Mouse (Mus musculus) olfactory bulb, adult 2 months (tissue): ENCODE data around the gene Ppm1h. TPM values are rescaled to one million over a fixed set of nuclear protein-coding genes. Genes with fewer than 3 reads are reported as not detected.

Source experiments
- H3K27ac ChIP-seq: fragments of 200-500 bp; 2 replicates; pipeline ENCODE4 v1.5.1; 2012; ENCODE audit warnings: low read depth, low read length; ENCODE audit not compliant: insufficient read depth
- H3K4me1 ChIP-seq: fragments of 200-500 bp; 2 replicates; pipeline ENCODE4 v1.6.1; 2012; ENCODE audit warnings: low read length; ENCODE audit not compliant: control insufficient read depth, insufficient read depth
- H3K4me3 ChIP-seq: fragments of 200-500 bp; 2 replicates; pipeline ENCODE4 v1.5.1; 2012; ENCODE audit warnings: mild to moderate bottlenecking, low read depth, low read length, moderate library complexity; ENCODE audit not compliant: insufficient read depth
- CTCF ChIP-seq: fragments of 200-500 bp; IDR thresholded peaks from 2 replicates; pipeline ENCODE4 v1.5.1; 2012; ENCODE audit warnings: low read depth, mild to moderate bottlenecking, low read length, moderate library complexity; ENCODE audit not compliant: insufficient read depth
- POLR2A ChIP-seq: fragments of 200-500 bp; IDR thresholded peaks from 2 replicates; pipeline ENCODE4 v1.6.1; 2012; ENCODE audit warnings: mild to moderate bottlenecking, low read depth, low read length, moderate library complexity; ENCODE audit not compliant: insufficient read depth
- WGBS: fragments of 180-500 bp; shearing (Covaris S2); methylation state at CpG from one replicate; pipeline ENCODE4 v1.1.7; 2018; 5-methylcytosine and 5-hydroxymethylcytosine counted together
- polyA plus RNA-seq: library from polyadenylated mRNA; stranded (reverse); fragments of >200 nt; gene quantifications from 2 replicates; pipeline ENCODE4 v1.2.4, GENCODE M21; 2012; ENCODE audit warnings: low replicate concordance; ENCODE audit not compliant: missing spikeins, insufficient read depth, insufficient read length

The Ppm1h gene
- polyA plus RNA-seq, 1 experiment = not detected

DNA sequence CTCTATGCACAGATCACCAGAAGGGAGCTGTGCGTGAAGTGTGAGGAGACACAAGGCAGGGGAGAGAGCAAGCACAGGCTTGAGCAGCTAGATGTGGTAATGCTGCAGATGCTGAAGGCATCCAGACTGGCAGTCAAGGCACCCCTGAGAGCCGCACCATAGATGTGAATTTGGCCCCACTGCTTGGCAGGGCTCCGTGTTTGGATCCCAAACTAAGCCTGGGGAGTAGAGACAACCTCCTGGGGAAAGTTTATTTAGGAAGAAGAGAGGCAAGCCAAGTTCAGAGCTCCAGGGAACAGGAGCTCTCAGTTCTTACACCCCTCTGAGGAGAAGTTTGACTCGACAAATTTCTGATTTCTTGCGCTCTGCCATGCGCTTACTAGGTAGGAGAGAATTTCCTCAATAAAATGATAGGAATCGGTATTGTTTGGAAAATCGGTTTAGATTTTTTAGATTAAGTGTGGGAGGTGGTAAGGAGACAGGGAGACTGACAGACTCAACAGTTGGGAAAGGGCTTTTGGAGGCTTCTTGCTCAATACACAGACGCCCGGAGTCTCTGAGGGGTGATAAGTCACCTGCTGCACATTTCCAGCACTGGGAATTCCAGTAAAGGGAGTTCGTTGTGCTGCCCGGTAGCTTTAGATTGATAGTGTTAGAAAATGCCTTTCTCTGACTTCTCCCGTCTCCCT, 89.8 kb downstream of the Ppm1h start:
- H3K4me3 ChIP-seq = no peak overlapping the region
- 82% methylated on average over 13 of the region's 13 CpGs for WGBS
- TF ChIP-seq POLR2A (no peak), CTCF (no peak)

DNA sequence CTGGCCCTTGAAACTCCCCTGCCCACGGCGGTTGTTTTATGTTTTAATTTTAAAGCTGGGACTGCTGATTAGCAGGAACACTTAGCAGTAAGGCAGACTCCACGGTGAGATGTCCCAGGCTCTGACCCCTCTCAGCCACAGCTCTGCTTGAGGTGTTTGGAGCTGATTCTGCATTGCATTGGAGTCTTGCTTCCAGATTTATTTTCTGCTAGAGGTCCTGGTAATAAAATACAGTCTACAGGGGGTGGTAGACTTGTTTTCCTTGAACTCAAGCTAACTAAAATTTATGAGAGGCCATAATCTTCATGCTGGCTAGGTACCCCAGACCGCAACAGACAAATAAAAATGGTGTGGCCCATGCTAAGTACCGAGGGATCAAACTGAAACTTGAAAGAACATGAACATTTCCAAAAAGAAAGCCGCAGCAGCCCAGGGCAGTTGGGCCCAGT, 90.4 kb downstream of the Ppm1h start:
- Histone ChIP-seq H3K27ac (no peak overlapping the region), H3K4me3 (no peak overlapping the region), H3K4me1 (peaks cover 10% of the 10 kb centered on the region)
- WGBS = 84% methylated on average over 6 of the region's 6 CpGs
- TF ChIP-seq CTCF (no peak), POLR2A (no peak)

More for the DNA sequence above, 89.8 kb downstream of the Ppm1h start:
- Histone ChIP-seq H3K27ac (no peak overlapping the region), H3K4me1 (peaks cover 10% of the 10 kb centered on the region)

DNA sequence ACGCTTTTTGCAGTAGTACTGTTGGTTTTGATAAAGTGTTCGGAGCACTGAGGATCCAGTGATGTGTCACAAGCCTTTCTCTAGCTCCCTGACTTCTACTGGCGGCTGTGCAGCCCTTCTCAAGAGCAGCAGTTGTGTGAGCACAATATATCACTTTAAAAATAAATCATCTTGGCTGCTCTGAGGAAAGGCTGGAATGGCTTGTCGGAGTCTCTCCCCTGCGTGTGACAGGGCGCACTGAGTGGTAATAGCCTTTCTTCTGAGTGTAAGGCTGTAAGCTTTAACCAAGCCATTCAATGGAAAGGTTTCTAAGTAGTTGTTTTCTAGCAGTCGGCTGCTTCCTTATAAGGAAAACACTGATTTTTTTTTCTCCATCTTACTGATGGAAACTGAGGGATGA, 91.8 kb downstream of the Ppm1h start:
- no peak overlapping the region for H3K27ac ChIP-seq
- 51% methylated on average over 7 of the region's 7 CpGs for WGBS
- TF ChIP-seq CTCF (no peak), POLR2A (no peak)
- no peak overlapping the region for H3K4me3 ChIP-seq
- H3K4me1 ChIP-seq = peaks cover 10% of the 10 kb centered on the region

DNA sequence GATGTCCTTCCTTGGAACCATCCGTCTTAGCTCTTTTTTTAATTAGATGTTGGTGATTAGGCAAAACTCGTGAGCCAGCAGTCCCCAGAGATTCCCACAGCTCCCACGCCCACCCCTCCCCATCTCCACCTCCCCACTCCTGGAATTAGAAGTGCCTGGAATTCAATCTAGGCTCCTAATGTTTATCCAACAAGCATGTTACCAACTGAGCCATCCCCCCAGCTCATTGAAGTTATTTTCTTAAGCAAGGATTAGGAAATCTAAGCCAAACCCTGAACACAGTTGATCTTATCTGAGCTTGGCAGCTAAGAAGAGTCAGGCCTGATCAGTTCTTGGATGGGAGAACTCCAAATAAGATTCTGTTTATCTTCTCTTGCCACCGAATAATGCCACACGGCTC, 92.4 kb downstream of the Ppm1h start:
- TF ChIP-seq POLR2A (no peak), CTCF (no peak)
- H3K4me1 ChIP-seq = peaks cover 10% of the 10 kb centered on the region
- WGBS = 42% methylated on average over 5 of the region's 5 CpGs
- no peak overlapping the region for H3K4me3 ChIP-seq
- no peak overlapping the region for H3K27ac ChIP-seq

DNA sequence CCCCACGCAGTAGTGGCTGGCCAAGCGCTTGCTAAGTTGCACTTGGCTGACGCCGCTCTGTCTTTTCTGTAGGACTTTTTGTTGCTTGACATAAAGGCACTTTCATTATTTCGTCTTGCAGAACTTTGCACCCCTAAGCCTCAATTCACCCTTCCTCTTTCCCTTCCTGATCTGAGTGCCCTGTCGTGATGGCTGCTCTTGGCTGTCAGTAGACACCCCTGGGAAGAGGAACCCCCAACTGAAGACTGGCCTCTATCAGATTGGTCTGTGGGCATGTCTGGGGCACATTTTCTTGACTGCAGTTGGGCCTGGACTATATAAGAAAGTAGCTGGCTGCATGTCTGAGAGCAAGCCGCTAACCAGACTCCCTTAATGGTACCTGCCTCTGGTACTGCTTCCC, 95.6 kb downstream of the Ppm1h start:
- Histone ChIP-seq H3K4me1 (peaks cover 10% of the 10 kb centered on the region), H3K4me3 (no peak overlapping the region), H3K27ac (no peak overlapping the region)
- TF ChIP-seq POLR2A (no peak), CTCF (no peak)
- 82% methylated on average over 7 of the region's 7 CpGs for WGBS

DNA sequence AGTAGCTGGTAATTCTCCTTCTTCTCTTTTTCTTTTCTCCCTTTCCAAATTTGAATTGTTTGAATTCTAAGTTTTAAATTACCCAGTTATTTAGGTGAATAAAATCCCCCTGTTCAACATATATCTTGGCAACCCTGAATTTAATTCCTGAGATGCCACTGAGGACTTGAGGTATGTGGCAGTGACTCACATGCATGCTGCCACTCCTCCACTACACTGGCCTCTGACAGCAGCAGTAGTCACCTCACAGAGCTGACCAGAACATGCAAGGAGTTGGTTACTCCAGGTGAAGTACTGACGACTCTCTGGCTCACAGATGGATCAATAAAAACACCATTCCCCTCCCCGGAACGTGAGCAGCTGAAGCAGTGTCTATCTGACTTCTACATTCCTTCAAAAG, 98.9 kb downstream of the Ppm1h start:
- Histone ChIP-seq H3K4me3 (no peak overlapping the region), H3K27ac (no peak overlapping the region), H3K4me1 (peaks cover 7% of the 10 kb centered on the region)
- TF ChIP-seq POLR2A (no peak), CTCF (no peak)
- 90% methylated on average over 3 of the region's 3 CpGs for WGBS

DNA sequence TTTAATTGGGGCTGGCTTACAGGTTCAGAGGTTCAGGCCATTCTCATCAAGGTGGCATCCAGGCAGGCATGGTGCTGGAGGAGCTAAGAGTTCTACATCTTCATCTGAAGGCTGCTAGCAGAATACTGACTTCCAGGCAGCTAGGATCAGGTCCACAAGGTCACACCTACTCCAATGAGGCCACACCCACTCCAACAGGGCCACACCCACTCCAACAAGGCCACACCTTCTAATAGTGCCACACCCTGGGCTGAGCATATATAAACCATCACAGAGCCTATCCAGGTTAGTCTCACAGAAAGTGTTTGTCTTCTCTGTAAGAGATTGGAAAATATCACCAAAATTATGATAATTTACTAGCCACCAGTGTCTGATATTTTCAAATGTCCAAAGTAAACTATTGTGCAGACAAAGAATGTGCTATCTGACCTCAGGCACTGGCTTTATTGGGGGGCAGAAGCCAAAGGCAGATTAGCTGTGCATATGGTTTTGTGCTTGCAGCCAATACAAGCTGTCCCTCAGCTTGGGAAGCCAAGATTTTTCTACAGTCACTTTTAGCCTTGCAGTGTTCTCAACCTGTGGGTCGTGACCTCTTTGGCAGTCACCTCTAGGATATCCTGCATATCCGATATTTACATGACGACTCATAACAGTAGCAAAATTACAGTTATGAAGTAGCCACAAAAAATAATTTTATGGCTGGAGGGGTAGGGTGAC, 99.5 kb downstream of the Ppm1h start:
- Histone ChIP-seq H3K4me3 (no peak overlapping the region), H3K27ac (no peak overlapping the region), H3K4me1 (peaks cover 7% of the 10 kb centered on the region)
- TF ChIP-seq CTCF (no peak), POLR2A (no peak)
- 96% methylated on average over 3 of the region's 3 CpGs for WGBS

DNA sequence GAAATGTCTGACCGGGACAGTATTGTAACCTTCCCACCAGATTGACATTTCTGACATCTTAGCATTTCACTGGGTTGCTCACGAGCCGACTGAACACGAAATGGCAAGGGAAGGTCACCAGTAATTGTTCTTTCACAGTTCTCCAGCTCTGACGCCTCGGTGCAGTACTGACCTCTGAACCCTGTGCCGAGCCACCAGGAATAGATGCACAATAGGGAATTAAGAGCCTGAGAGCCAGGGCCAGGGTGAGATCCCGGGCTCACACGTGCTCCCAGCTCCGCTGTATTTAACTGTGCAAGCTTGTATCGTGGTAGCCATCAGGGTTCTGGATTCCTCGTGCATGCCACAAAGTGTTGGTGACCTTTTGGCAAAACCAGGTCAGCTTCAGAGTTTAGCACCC, 100.8 kb downstream of the Ppm1h start:
- TF ChIP-seq CTCF (no peak), POLR2A (no peak)
- 65% methylated on average over 12 of the region's 12 CpGs for WGBS
- Histone ChIP-seq H3K4me3 (no peak overlapping the region), H3K27ac (no peak overlapping the region), H3K4me1 (peaks cover 7% of the 10 kb centered on the region)

DNA sequence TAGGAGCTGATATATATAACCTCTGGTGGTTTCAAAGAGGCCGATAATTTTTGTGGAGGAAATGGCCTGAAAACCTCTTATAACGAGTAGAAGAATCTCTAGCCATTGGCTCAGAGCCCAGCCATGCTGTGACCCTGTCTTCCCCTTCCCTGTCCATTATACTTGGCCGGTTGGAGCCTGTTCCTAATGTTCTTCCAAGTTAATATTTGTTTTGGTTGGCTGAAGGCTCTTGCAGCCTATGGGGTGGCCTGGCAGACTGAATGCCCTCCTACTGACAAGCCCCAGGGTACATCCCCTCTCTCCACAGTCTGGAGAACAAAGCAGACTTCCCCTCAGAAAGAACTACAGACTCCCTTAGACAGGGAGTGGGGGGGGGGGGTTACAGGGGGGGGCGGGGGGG, 104.2 kb downstream of the Ppm1h start:
- WGBS = 34% methylated on average over 4 of the region's 4 CpGs
- no peak overlapping the region for H3K27ac ChIP-seq
- H3K4me3 ChIP-seq = no peak overlapping the region
- TF ChIP-seq POLR2A (no peak), CTCF (no peak)
- peaks cover 3% of the 10 kb centered on the region; the same call in 1 of the 2 replicates for H3K4me1 ChIP-seq
